Mouse (Mus musculus) heart, postnatal 0 days (tissue): Measurements from ENCODE around the gene Cntnap5c.

Experiments
- CTCF ChIP-seq: IDR thresholded peaks from 2 replicates; pipeline ENCODE4 v1.5.1; 2016; ENCODE audit warnings: antibody characterized with exemption, control low read depth, low read depth
- EP300 ChIP-seq: IDR thresholded peaks from 2 replicates; pipeline ENCODE4 v1.6.1; 2016; ENCODE audit warnings: antibody characterized with exemption, low read depth

DNA sequence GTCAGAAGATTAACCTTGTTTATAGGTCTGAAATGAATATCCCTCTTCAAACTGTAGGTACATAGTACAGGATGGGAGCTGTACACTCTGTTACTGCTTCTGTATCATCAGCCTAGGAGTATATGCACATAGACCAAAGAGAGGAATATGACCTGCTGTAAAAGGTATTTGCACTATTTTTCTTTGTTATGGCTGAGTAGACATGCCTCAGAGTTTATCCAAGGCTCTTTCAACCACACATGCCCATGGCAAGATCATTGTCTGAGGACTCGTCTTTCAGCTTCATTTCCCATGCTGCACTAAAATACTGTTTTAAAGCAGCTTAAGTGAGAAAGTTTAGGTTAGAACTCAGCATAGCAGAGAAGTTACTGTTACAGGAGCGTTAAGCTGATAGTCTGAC is 498.7 kb downstream of the Cntnap5c start:
- TF ChIP-seq CTCF (no peak), EP300 (no peak)
